Mouse (Mus musculus) liver, embryonic 16.5 days (tissue): Measurements from ENCODE around the gene Pabpn1l. TPM values are rescaled to one million over a fixed set of nuclear protein-coding genes. Genes with fewer than 3 reads are reported as not detected.

Experiments used
- ATAC-seq: fragments of 200-750 bp; cut with Nextera tagmentation; 2 replicates; pipeline ENCODE4 v1.8.0; 2017; ENCODE audit warnings: low read depth, mild to moderate bottlenecking, moderate number of reproducible peaks, moderate library complexity
- H3K27ac ChIP-seq: fragments of 300-500 bp; sonication (generic); 2 replicates; pipeline ENCODE4 v1.5.1; 2014; ENCODE audit warnings: mild to moderate bottlenecking, low read length
- H3K27me3 ChIP-seq: fragments of 300-500 bp; sonication (generic); 2 replicates; pipeline ENCODE4 v1.6.1; 2014; ENCODE audit warnings: low read depth, low read length, mixed read lengths; ENCODE audit not compliant: control insufficient read depth, insufficient read depth
- H3K36me3 ChIP-seq: fragments of 300-500 bp; sonication (generic); 2 replicates; pipeline ENCODE4 v1.6.1; 2014; ENCODE audit warnings: mild to moderate bottlenecking; ENCODE audit not compliant: control insufficient read depth, insufficient read depth
- H3K4me1 ChIP-seq: fragments of 300-500 bp; sonication (generic); 2 replicates; pipeline ENCODE4 v1.6.1; 2014; ENCODE audit warnings: low read depth, low read length, mixed read lengths; ENCODE audit not compliant: control insufficient read depth
- H3K4me2 ChIP-seq: fragments of 300-500 bp; sonication (generic); 2 replicates; pipeline ENCODE4 v1.6.1; 2014; ENCODE audit warnings: low read depth, low read length, mixed read lengths
- H3K4me3 ChIP-seq: fragments of 300-500 bp; sonication (generic); 2 replicates; pipeline ENCODE4 v1.5.1; 2014; ENCODE audit warnings: low read depth, mild to moderate bottlenecking, low read length
- H3K9ac ChIP-seq: fragments of 300-500 bp; sonication (generic); 2 replicates; pipeline ENCODE4 v1.6.1; 2014; ENCODE audit warnings: low read depth, low read length
- H3K9me3 ChIP-seq: fragments of 300-500 bp; sonication (generic); replicated peaks from 2 replicates; pipeline ENCODE4 v1.6.1; 2016; ENCODE audit warnings: low read length; ENCODE audit not compliant: control insufficient read depth
- WGBS: fragments of 180-500 bp; shearing (Covaris S2); extraction: QIAGEN DNeasy Blood & Tissue Kit; methylation state at CpG from one replicate; pipeline ENCODE4 v1.1.7; 2014; ENCODE audit not compliant: insufficient replicate concordance; 5-methylcytosine and 5-hydroxymethylcytosine counted together
- polyA plus RNA-seq: library from polyadenylated mRNA; unstranded; fragments of >200 nt; fragmentation: Nextera tagmentation; extraction: Ambion mirVana; gene quantifications from 2 replicates; pipeline ENCODE4 v1.2.1, GENCODE M21; 2015

Pabpn1l gene
- polyA plus RNA-seq, 1 experiment from 2014 or later = not detected

- ATAC-seq = no peak; the same call in 1 of the 2 replicates
- Histone ChIP-seq H3K4me3 (no peak overlapping the region), H3K27ac (no peak overlapping the region), H3K4me1 (peaks cover 5% of the 10 kb centered on the region), H3K4me2 (no peak overlapping the region), H3K27me3 (no peaks in the 10 kb centered on the region), H3K9ac (no peak overlapping the region), H3K36me3 (peaks cover 5% of the 10 kb centered on the region; the same call in 1 of the 2 replicates), H3K9me3 (no peaks in the 10 kb centered on the region)
- WGBS = 77% methylated on average over 22 of the region's 22 CpGs
Measured at GRCm38 (mm10) chr8:122630696-122631095, 8.2 kb upstream of the Pabpn1l start.

- WGBS = 79% methylated on average over 10 of the region's 10 CpGs
- Histone ChIP-seq H3K4me2 (no peak overlapping the region), H3K36me3 (peaks cover 3% of the 10 kb centered on the region; the same call in 1 of the 2 replicates), H3K27me3 (no peaks in the 10 kb centered on the region), H3K4me1 (no peaks in the 10 kb centered on the region), H3K9ac (no peak overlapping the region), H3K9me3 (no peaks in the 10 kb centered on the region), H3K4me3 (no peak overlapping the region), H3K27ac (no peak overlapping the region)
- no peak for ATAC-seq
Measured at GRCm38 (mm10) chr8:122629388-122629787, 6.8 kb upstream of the Pabpn1l start.

GRCm38 (mm10) chr8:122626896-122627295 is 4.4 kb upstream of the Pabpn1l start:
- WGBS = 71% methylated on average over 2 of the region's 2 CpGs
- no peak for ATAC-seq
- no peaks in the 10 kb centered on the region for H3K27me3 ChIP-seq

GRCm38 (mm10) chr8:122625811-122626210 is 3.3 kb upstream of the Pabpn1l start:
- H3K27me3 ChIP-seq = no peaks in the 10 kb centered on the region
- no peaks in the 10 kb centered on the region for H3K36me3 ChIP-seq
- no peaks in the 10 kb centered on the region for H3K9me3 ChIP-seq
- no peaks in the 10 kb centered on the region for H3K4me1 ChIP-seq
- ATAC-seq = no peak
- no peak overlapping the region for H3K4me3 ChIP-seq
- no peak overlapping the region for H3K4me2 ChIP-seq
- H3K27ac ChIP-seq = no peak overlapping the region
- WGBS = 63% methylated on average over 9 of the region's 9 CpGs
- no peak overlapping the region for H3K9ac ChIP-seq

More at GRCm38 (mm10) chr8:122626896-122627295, 4.4 kb upstream of the Pabpn1l start:
- no peak overlapping the region for H3K27ac ChIP-seq
- H3K4me3 ChIP-seq = no peak overlapping the region
- H3K9me3 ChIP-seq = no peaks in the 10 kb centered on the region
- no peaks in the 10 kb centered on the region for H3K36me3 ChIP-seq
- no peaks in the 10 kb centered on the region for H3K4me1 ChIP-seq
- H3K9ac ChIP-seq = no peak overlapping the region
- no peak overlapping the region for H3K4me2 ChIP-seq

- Histone ChIP-seq H3K36me3 (no peaks in the 10 kb centered on the region), H3K27me3 (no peaks in the 10 kb centered on the region), H3K4me2 (no peak overlapping the region), H3K4me1 (peaks cover 3% of the 10 kb centered on the region), H3K4me3 (no peak overlapping the region), H3K27ac (no peak overlapping the region), H3K9me3 (no peaks in the 10 kb centered on the region), H3K9ac (no peak overlapping the region)
- ATAC-seq = no peak
- 56% methylated on average over 5 of the region's 5 CpGs for WGBS
Measured at GRCm38 (mm10) chr8:122624653-122625052, 2.1 kb upstream of the Pabpn1l start.

- no peaks in the 10 kb centered on the region for H3K9me3 ChIP-seq
- no peak for ATAC-seq
- H3K27ac ChIP-seq = no peak overlapping the region
- no peaks in the 10 kb centered on the region for H3K27me3 ChIP-seq
- H3K36me3 ChIP-seq = no peaks in the 10 kb centered on the region
- H3K4me2 ChIP-seq = no peak overlapping the region
- H3K4me1 ChIP-seq = peaks cover 9% of the 10 kb centered on the region
- WGBS = 73% methylated on average over 17 of the region's 17 CpGs
- no peak overlapping the region for H3K4me3 ChIP-seq
- H3K9ac ChIP-seq = no peak overlapping the region
Measured at GRCm38 (mm10) chr8:122623844-122624642, 1.5 kb upstream of the Pabpn1l start.

- H3K4me1 ChIP-seq = peaks cover 20% of the 10 kb centered on the region
- 23% methylated on average over 5 of the region's 5 CpGs for WGBS
- H3K9ac ChIP-seq = no peak overlapping the region
- H3K36me3 ChIP-seq = no peaks in the 10 kb centered on the region
- no peaks in the 10 kb centered on the region for H3K27me3 ChIP-seq
- H3K9me3 ChIP-seq = no peaks in the 10 kb centered on the region
- H3K27ac ChIP-seq = no peak overlapping the region
- H3K4me2 ChIP-seq = no peak overlapping the region
- ATAC-seq = no peak
- no peak overlapping the region for H3K4me3 ChIP-seq
Measured at GRCm38 (mm10) chr8:122620446-122620845, 2.1 kb downstream of the Pabpn1l start.

GRCm38 (mm10) chr8:122618660-122619378 is 3.7 kb downstream of the Pabpn1l start:
- Histone ChIP-seq H3K9ac (peak overlapping the region; percentile 18), H3K4me2 (peak overlapping the region; percentile 35), H3K36me3 (no peaks in the 10 kb centered on the region), H3K9me3 (no peaks in the 10 kb centered on the region), H3K4me3 (no peak overlapping the region; the same call in 1 of the 2 replicates), H3K27me3 (no peaks in the 10 kb centered on the region), H3K27ac (peak overlapping the region; percentile 73), H3K4me1 (peaks cover 20% of the 10 kb centered on the region)
- WGBS = 33% methylated on average over 6 of the region's 6 CpGs
- peak; percentile 96 for ATAC-seq
